Mouse (Mus musculus): ENCODE data around the gene Kif17. TPM values are rescaled to one million over a fixed set of nuclear protein-coding genes. Genes with fewer than 3 reads are reported as not detected.

The Kif17 gene
- polyA plus RNA-seq, 1 experiment from 2014 or later = 0.78 TPM

GRCm38 (mm10) chr4:138343341-138343837 is 93.2 kb downstream of the Kif17 start:
- no peak overlapping the region for H3K9ac ChIP-seq (ENCODE audit: low read depth, low read length)
- H3K36me3 ChIP-seq (ENCODE audit: control insufficient read depth, insufficient read depth) = no peaks in the 10 kb centered on the region
- no peaks in the 10 kb centered on the region for H3K9me3 ChIP-seq (ENCODE audit: control insufficient read depth)
- H3K4me1 ChIP-seq (replicated peaks; ENCODE audit: control insufficient read depth, insufficient read depth, low read length) = no peaks in the 10 kb centered on the region; the same call in 1 of the 2 replicates
- H3K4me3 ChIP-seq (ENCODE audit: low read depth, low read length) = no peak overlapping the region
- H3K27ac ChIP-seq (ENCODE audit: low read depth, low read length) = peak overlapping the region; percentile 88
- peak; percentile 38 for ATAC-seq
- 62% methylated on average over 10 of the region's 10 CpGs for WGBS
- no peak for TF ChIP-seq CTCF (IDR thresholded peaks at IDR 0.05; ENCODE audit: low read depth)
- no peaks in the 10 kb centered on the region for H3K27me3 ChIP-seq (replicated peaks; ENCODE audit: control insufficient read depth, insufficient read depth, low read length)
- no peak overlapping the region for H3K4me2 ChIP-seq (replicated peaks; ENCODE audit: low read depth)

- no peak overlapping the region for H3K9ac ChIP-seq (ENCODE audit: low read depth, low read length)
- H3K4me1 ChIP-seq (replicated peaks; ENCODE audit: control insufficient read depth, insufficient read depth, low read length) = no peaks in the 10 kb centered on the region; the same call in 1 of the 2 replicates
- ATAC-seq = no peak
- 65% methylated on average over 9 of the region's 9 CpGs for WGBS
- no peaks in the 10 kb centered on the region for H3K36me3 ChIP-seq (ENCODE audit: control insufficient read depth, insufficient read depth)
- H3K4me2 ChIP-seq (replicated peaks; ENCODE audit: low read depth) = no peak overlapping the region
- TF ChIP-seq CTCF (IDR thresholded peaks at IDR 0.05; ENCODE audit: low read depth) = no peak
- no peak overlapping the region for H3K27ac ChIP-seq (ENCODE audit: low read depth, low read length)
- H3K27me3 ChIP-seq (replicated peaks; ENCODE audit: control insufficient read depth, insufficient read depth, low read length) = no peaks in the 10 kb centered on the region
- H3K9me3 ChIP-seq (ENCODE audit: control insufficient read depth) = no peaks in the 10 kb centered on the region
- no peak overlapping the region for H3K4me3 ChIP-seq (ENCODE audit: low read depth, low read length)
These were observed 94.8 kb downstream of the Kif17 start for GRCm38 (mm10) chr4:138344891-138345545.

GRCm38 (mm10) chr4:138347280-138347679 is 97.0 kb downstream of the Kif17 start:
- no peak overlapping the region for H3K4me3 ChIP-seq (ENCODE audit: low read depth, low read length)
- no peak overlapping the region for H3K9ac ChIP-seq (ENCODE audit: low read depth, low read length)
- H3K27me3 ChIP-seq (replicated peaks; ENCODE audit: control insufficient read depth, insufficient read depth, low read length) = no peaks in the 10 kb centered on the region
- H3K9me3 ChIP-seq (ENCODE audit: control insufficient read depth) = no peaks in the 10 kb centered on the region
- WGBS = 84% methylated on average over 1 of the region's 1 CpGs
- no peaks in the 10 kb centered on the region for H3K36me3 ChIP-seq (ENCODE audit: control insufficient read depth, insufficient read depth)
- no peak overlapping the region for H3K4me2 ChIP-seq (replicated peaks; ENCODE audit: low read depth)
- no peak for TF ChIP-seq CTCF (IDR thresholded peaks at IDR 0.05; ENCODE audit: low read depth)
- H3K4me1 ChIP-seq (replicated peaks; ENCODE audit: control insufficient read depth, insufficient read depth, low read length) = no peaks in the 10 kb centered on the region; the same call in 1 of the 2 replicates
- no peak for ATAC-seq
- H3K27ac ChIP-seq (ENCODE audit: low read depth, low read length) = no peak overlapping the region

- peak overlapping the region; percentile 50; the same call in 1 of the 2 replicates for H3K27ac ChIP-seq (ENCODE audit: low read depth, low read length)
- H3K9ac ChIP-seq (ENCODE audit: low read depth, low read length) = no peak overlapping the region
- H3K36me3 ChIP-seq (ENCODE audit: control insufficient read depth, insufficient read depth) = no peaks in the 10 kb centered on the region
- H3K4me2 ChIP-seq (replicated peaks; ENCODE audit: low read depth) = no peak overlapping the region
- ATAC-seq = peak; percentile 65
- no peak overlapping the region for H3K4me3 ChIP-seq (ENCODE audit: low read depth, low read length)
- H3K27me3 ChIP-seq (replicated peaks; ENCODE audit: control insufficient read depth, insufficient read depth, low read length) = no peaks in the 10 kb centered on the region
- H3K9me3 ChIP-seq (ENCODE audit: control insufficient read depth) = no peaks in the 10 kb centered on the region
- WGBS = 50% methylated on average over 7 of the region's 7 CpGs
- H3K4me1 ChIP-seq (replicated peaks; ENCODE audit: control insufficient read depth, insufficient read depth, low read length) = no peaks in the 10 kb centered on the region; the same call in 1 of the 2 replicates
- no peak for TF ChIP-seq CTCF (IDR thresholded peaks at IDR 0.05; ENCODE audit: low read depth)
These were observed 98.5 kb downstream of the Kif17 start for GRCm38 (mm10) chr4:138348716-138349115.

Small RNA genes lying within 50 kb of the gene (microRNA-seq; reads per million reads assigned to microRNA genes)
- not detected for gene Gm27646
- gene Mir7019 = 0.82 reads per million

Other genes with a start within 250 kb of the Kif17 start
- gene Hp1bp3, start 34.1 kb upstream of the Kif17 start, polyA plus RNA-seq (2015; fragmentation: Nextera tagmentation; extraction: Ambion mirVana) = 75.5 and 83.4 TPM in 2 replicates
- 0.21 and 0.33 TPM in 2 replicates for gene Sh2d5, start within 50 bp of the Kif17 start, polyA plus RNA-seq (2015; fragmentation: Nextera tagmentation; extraction: Ambion mirVana)
- 177 and 178 TPM in 2 replicates for gene Ddost, start 54.3 kb downstream of the Kif17 start, polyA plus RNA-seq (2015; fragmentation: Nextera tagmentation; extraction: Ambion mirVana)
- gene Pink1, start 75.9 kb downstream of the Kif17 start, polyA plus RNA-seq (2015; fragmentation: Nextera tagmentation; extraction: Ambion mirVana) = 65.8 and 71.7 TPM in 2 replicates
- gene Cda, start 117.6 kb downstream of the Kif17 start, polyA plus RNA-seq (2015; fragmentation: Nextera tagmentation; extraction: Ambion mirVana) = 37.5 and 41.7 TPM in 2 replicates
- not detected in 2 replicates for gene Fam43b, start 146.1 kb downstream of the Kif17 start, polyA plus RNA-seq (2015; fragmentation: Nextera tagmentation; extraction: Ambion mirVana)
- gene Mul1, start 184.2 kb downstream of the Kif17 start, polyA plus RNA-seq (2015; fragmentation: Nextera tagmentation; extraction: Ambion mirVana) = 34.7 and 35.0 TPM in 2 replicates
- gene Camk2n1, start 203.9 kb downstream of the Kif17 start, polyA plus RNA-seq (2015; fragmentation: Nextera tagmentation; extraction: Ambion mirVana) = 10.9 and 12.2 TPM in 2 replicates